Mouse (Mus musculus): ENCODE data around the gene Homer3. TPM values are rescaled to one million over a fixed set of nuclear protein-coding genes. Genes with fewer than 3 reads are reported as not detected.

Homer3 gene
- total and polyA plus RNA-seq, 2 experiments from 2014 or later, result 13.8 to 36.4 TPM

- ATAC-seq (ENCODE audit: low FRiP score) (no peak), DNase-seq (ENCODE audit: low spot score) (no peak)
- Histone ChIP-seq H3K4me3 (ENCODE audit: low read depth, low read length) (no peak overlapping the region), H3K4me2 (ENCODE audit: low read depth, low read length, poor library complexity, severe bottlenecking) (no peak overlapping the region), H3K4me1 (ENCODE audit: insufficient read depth, low read length) (no peaks in the 10 kb centered on the region), H3K27ac (ENCODE audit: low read depth, low read length) (no peak overlapping the region), H3K27me3 (ENCODE audit: insufficient read depth, low read length) (no peaks in the 10 kb centered on the region), H3K36me3 (ENCODE audit: insufficient read depth, low read length) (peaks cover 11% of the 10 kb centered on the region), H3K9me3 (ENCODE audit: low read length) (no peaks in the 10 kb centered on the region), H3K9ac (replicated peaks; ENCODE audit: low read length, poor library complexity, severe bottlenecking) (no peak overlapping the region)
- WGBS, result 90% methylated on average over 8 of the region's 8 CpGs
- peak; percentile 32 for TF ChIP-seq CTCF (IDR thresholded peaks at IDR 0.05)
Observed at GRCm38 (mm10) chr8:70286737-70287136, 4.1 kb downstream of the Homer3 start.

GRCm38 (mm10) chr8:70293988-70294405 is 11.4 kb downstream of the Homer3 start:
- Histone ChIP-seq H3K4me2 (ENCODE audit: low read depth, low read length, poor library complexity, severe bottlenecking) (no peak overlapping the region), H3K27ac (ENCODE audit: low read depth, low read length) (no peak overlapping the region), H3K4me3 (ENCODE audit: low read depth, low read length) (no peak overlapping the region), H3K9me3 (ENCODE audit: low read length) (no peaks in the 10 kb centered on the region), H3K9ac (replicated peaks; ENCODE audit: low read length, poor library complexity, severe bottlenecking) (0 out of 2 replicates have a peak overlapping the region, but pooled peaks have one; percentile 24), H3K4me1 (ENCODE audit: insufficient read depth, low read length) (no peaks in the 10 kb centered on the region), H3K36me3 (ENCODE audit: insufficient read depth, low read length) (peaks cover 69% of the 10 kb centered on the region), H3K27me3 (ENCODE audit: insufficient read depth, low read length) (no peaks in the 10 kb centered on the region)
- WGBS, result 71% methylated on average over 5 of the region's 5 CpGs
- ATAC-seq (ENCODE audit: low FRiP score), result no peak
- no peak for TF ChIP-seq CTCF (IDR thresholded peaks at IDR 0.05)
- no peak for DNase-seq (ENCODE audit: low spot score)

GRCm38 (mm10) chr8:70300881-70301280 is 18.3 kb downstream of the Homer3 start:
- DNase-seq (ENCODE audit: low spot score), result no peak
- 85% methylated on average over 3 of the region's 3 CpGs for WGBS
- TF ChIP-seq CTCF (IDR thresholded peaks at IDR 0.05), result no peak

GRCm38 (mm10) chr8:70302358-70302890 is 19.8 kb downstream of the Homer3 start, which contains the start of the genes Ddx49 and Cope:
TSS of gene Ddx49 (minus strand) at chr8:70302489.
TSS of gene Cope (plus strand) at chr8:70302518.
- WGBS, result under 1% methylated on average over 40 of the region's 40 CpGs
- peak within 1 kb of the TSS; percentile 75 for H3K9ac ChIP-seq (replicated peaks; ENCODE audit: low read length, poor library complexity, severe bottlenecking)
- no peaks in the 10 kb centered on the region for H3K9me3 ChIP-seq (ENCODE audit: low read length)
- ATAC-seq (ENCODE audit: low FRiP score) (peak; percentile 89), DNase-seq (ENCODE audit: low spot score) (peak; percentile 97)
- peak within 1 kb of the TSS; percentile 78 for H3K4me3 ChIP-seq (ENCODE audit: low read depth, low read length)
- peaks cover 11% of the 10 kb centered on the region for H3K4me1 ChIP-seq (ENCODE audit: insufficient read depth, low read length)
- peak within 1 kb of the TSS; percentile 91 for H3K4me2 ChIP-seq (ENCODE audit: low read depth, low read length, poor library complexity, severe bottlenecking)
- H3K27me3 ChIP-seq (ENCODE audit: insufficient read depth, low read length), result no peaks in the 10 kb centered on the region
- peaks cover 39% of the 10 kb centered on the region for H3K36me3 ChIP-seq (ENCODE audit: insufficient read depth, low read length)
- no peak for TF ChIP-seq CTCF (IDR thresholded peaks at IDR 0.05)
- H3K27ac ChIP-seq (ENCODE audit: low read depth, low read length), result peak within 1 kb of the TSS; percentile 62

More at GRCm38 (mm10) chr8:70300881-70301280, 18.3 kb downstream of the Homer3 start:
- Histone ChIP-seq H3K36me3 (ENCODE audit: insufficient read depth, low read length) (peaks cover 44% of the 10 kb centered on the region), H3K9ac (replicated peaks; ENCODE audit: low read length, poor library complexity, severe bottlenecking) (no peak overlapping the region), H3K4me2 (ENCODE audit: low read depth, low read length, poor library complexity, severe bottlenecking) (no peak overlapping the region), H3K27me3 (ENCODE audit: insufficient read depth, low read length) (no peaks in the 10 kb centered on the region), H3K9me3 (ENCODE audit: low read length) (no peaks in the 10 kb centered on the region), H3K4me1 (ENCODE audit: insufficient read depth, low read length) (peaks cover 11% of the 10 kb centered on the region), H3K4me3 (ENCODE audit: low read depth, low read length) (no peak overlapping the region), H3K27ac (ENCODE audit: low read depth, low read length) (no peak overlapping the region)
- ATAC-seq (ENCODE audit: low FRiP score), result no peak

- no peaks in the 10 kb centered on the region for H3K27me3 ChIP-seq (ENCODE audit: insufficient read depth, low read length)
- peak overlapping the region; percentile 78 for H3K4me3 ChIP-seq (ENCODE audit: low read depth, low read length)
- H3K27ac ChIP-seq (ENCODE audit: low read depth, low read length), result peak overlapping the region; percentile 62
- no peak for DNase-seq (ENCODE audit: low spot score)
- 5% methylated on average over 16 of the region's 16 CpGs for WGBS
- H3K36me3 ChIP-seq (ENCODE audit: insufficient read depth, low read length), result peaks cover 39% of the 10 kb centered on the region
- peak overlapping the region; percentile 75 for H3K9ac ChIP-seq (replicated peaks; ENCODE audit: low read length, poor library complexity, severe bottlenecking)
- peaks cover 11% of the 10 kb centered on the region for H3K4me1 ChIP-seq (ENCODE audit: insufficient read depth, low read length)
- peak overlapping the region; percentile 91 for H3K4me2 ChIP-seq (ENCODE audit: low read depth, low read length, poor library complexity, severe bottlenecking)
- H3K9me3 ChIP-seq (ENCODE audit: low read length), result no peaks in the 10 kb centered on the region
- 0 out of 2 replicates have a peak, but pooled peaks have one; percentile 29 for ATAC-seq (ENCODE audit: low FRiP score)
- TF ChIP-seq CTCF (IDR thresholded peaks at IDR 0.05), result no peak
Observed at GRCm38 (mm10) chr8:70302901-70303300, 20.3 kb downstream of the Homer3 start.

GRCm38 (mm10) chr8:70309311-70309710 is 26.7 kb downstream of the Homer3 start:
- Histone ChIP-seq H3K27ac (ENCODE audit: low read depth, low read length) (no peak overlapping the region), H3K4me1 (ENCODE audit: insufficient read depth, low read length) (no peaks in the 10 kb centered on the region), H3K9ac (replicated peaks; ENCODE audit: low read length, poor library complexity, severe bottlenecking) (no peak overlapping the region), H3K4me2 (ENCODE audit: low read depth, low read length, poor library complexity, severe bottlenecking) (no peak overlapping the region), H3K27me3 (ENCODE audit: insufficient read depth, low read length) (no peaks in the 10 kb centered on the region), H3K36me3 (ENCODE audit: insufficient read depth, low read length) (peaks cover 68% of the 10 kb centered on the region), H3K9me3 (ENCODE audit: low read length) (no peaks in the 10 kb centered on the region), H3K4me3 (ENCODE audit: low read depth, low read length) (no peak overlapping the region)
- DNase-seq (ENCODE audit: low spot score) (peak; percentile 33), ATAC-seq (ENCODE audit: low FRiP score) (no peak)
- 27% methylated on average over 2 of the region's 2 CpGs for WGBS
- peak; percentile 71 for TF ChIP-seq CTCF (IDR thresholded peaks at IDR 0.05)

All from midbrain, postnatal 0 days (tissue).